Mouse (Mus musculus) frontal cortex, adult (tissue): ENCODE data around the gene Pla2g3.
A peak's percentile ranks its signal among the peaks of the same experiment; 100 is the strongest.

Source experiments
- ATAC-seq: cut with Nextera tagmentation; 2 replicates; pipeline ENCODE4 v1.9.2; 2017; ENCODE audit warnings: mild to moderate bottlenecking, moderate library complexity, mixed read lengths; ENCODE audit not compliant: low TSS enrichment

Pla2g3 gene

GRCm38 (mm10) chr11:3520919-3521318 lies 32.8 kb downstream of the Pla2g3 start:
- no peak for ATAC-seq

- no peak for ATAC-seq
Measured at GRCm38 (mm10) chr11:3521339-3522224, 33.5 kb downstream of the Pla2g3 start.

GRCm38 (mm10) chr11:3522285-3523000 lies 34.4 kb downstream of the Pla2g3 start:
- ATAC-seq = no peak

- no peak for ATAC-seq
Measured at GRCm38 (mm10) chr11:3523840-3524582, 35.9 kb downstream of the Pla2g3 start.

DNA sequence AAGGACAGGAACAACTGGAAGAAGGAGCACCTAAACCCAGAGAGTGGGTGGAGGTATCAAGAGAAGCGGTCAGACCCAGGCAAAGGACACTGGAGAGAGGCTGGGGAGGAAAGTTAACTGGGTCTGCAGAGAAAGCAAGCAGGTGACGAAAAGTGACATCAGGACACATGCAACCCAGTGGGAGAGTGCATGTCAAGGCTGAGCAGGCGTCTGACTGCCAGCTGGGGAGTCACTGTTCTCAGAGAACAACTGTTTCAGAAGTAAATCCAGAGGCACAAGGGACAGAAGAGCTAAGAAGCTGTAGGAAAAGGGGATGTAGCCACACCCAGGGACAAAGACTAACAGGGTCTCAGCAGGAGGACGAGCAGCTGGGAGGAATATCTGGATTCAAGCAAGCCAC lies 37.5 kb downstream of the Pla2g3 start:
- no peak for ATAC-seq

DNA sequence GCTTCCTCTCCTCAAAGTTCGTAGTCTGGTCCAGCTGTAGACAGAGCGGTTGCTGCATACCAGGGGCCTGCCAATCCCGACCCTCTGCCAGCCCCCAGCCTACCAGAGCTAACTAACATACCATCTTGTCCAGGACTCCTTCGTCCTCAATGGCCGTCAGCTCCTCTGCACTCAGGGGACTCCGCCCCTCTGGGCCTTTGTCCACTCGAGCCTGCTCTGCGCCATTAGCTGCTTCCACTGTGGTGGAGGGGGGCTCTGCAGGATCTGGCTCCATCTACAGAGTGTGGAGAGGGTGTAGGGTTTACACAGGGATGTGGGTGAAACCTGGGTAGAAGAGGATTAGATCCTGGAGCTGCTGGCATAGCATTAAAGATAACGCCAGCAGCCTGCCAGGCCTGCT lies 38.1 kb downstream of the Pla2g3 start:
- ATAC-seq = no peak

- ATAC-seq = no peak
Measured at GRCm38 (mm10) chr11:3526979-3527738, 39.1 kb downstream of the Pla2g3 start.

DNA sequence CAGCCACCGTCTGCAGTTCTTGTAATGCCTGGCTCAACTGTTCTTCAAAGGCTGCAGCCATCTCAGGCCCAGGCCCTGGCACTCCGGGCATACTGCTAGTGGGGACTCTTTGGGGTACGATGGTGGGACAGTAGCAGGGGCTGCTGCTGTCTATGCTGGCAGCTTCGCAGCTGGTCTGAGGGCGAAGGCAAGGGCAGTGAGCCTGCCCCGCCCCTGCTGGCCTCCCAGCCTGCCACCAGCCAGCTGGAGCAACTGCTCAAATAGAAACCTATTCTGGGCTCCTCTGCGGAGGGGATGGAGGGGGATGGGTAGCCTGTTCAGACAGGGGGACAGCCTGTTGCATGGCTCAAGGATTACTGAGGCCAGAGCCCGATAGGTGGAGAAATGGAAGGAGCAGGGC lies 39.7 kb downstream of the Pla2g3 start:
- ATAC-seq = no peak

- ATAC-seq = no peak
Measured at GRCm38 (mm10) chr11:3528208-3528607, 40.1 kb downstream of the Pla2g3 start.

DNA sequence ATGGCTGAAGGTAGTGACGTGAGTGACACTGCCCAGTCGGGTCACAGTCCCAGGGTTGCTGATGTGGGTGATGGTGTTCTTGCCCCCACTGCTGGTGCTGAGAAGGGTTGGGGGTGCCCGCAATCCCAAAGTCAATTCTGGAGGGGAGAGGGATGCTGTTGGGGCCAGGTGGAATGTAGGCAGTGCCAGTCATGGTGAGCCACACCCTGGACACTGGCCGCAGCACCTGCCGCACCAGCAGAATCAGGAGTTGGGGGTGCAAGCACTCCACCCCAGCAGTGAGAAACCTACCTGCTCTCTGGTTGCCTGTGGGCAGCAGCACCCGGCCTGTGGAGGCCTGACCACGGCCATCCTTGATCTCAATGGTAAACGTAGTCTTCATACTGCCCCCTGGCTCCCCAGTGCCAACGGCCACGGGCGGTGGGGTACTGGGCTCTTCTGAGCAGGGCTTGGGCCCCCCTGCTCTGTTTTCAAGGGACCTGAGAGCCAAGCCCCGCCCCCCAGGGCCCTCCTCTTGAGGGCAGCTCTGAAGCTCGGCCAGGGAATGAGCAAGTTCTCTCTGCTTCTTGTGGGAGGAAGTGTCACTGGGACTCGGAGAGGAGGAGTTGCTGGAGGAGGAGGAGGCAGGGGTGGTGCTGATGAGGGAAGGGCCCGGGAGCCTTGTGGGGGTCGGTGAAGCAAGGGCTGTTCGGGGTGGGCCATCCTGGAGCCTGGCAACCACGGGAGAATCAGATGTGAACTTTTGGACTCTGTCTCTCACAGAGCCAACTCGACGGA lies 41.6 kb downstream of the Pla2g3 start:
- ATAC-seq = no peak

DNA sequence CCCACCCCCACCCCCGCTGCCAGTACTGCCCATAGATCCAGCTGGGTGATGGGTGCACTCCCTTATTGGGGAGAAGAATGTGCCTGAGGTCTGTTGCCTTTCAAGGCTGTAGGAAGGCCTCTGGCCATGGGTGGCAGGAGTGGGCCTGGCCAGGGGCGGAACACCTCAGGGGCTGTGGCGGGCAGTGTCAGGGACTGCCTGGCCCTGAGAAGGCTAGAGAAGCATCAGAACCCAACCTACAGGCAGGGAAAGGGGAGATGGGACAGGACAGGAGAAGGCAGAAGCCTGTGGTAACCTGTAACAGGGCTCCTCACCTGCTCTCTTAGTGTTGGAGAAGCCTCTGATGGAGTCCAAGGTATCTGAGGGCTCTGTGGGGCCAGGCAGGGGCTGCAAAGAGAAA lies 42.6 kb downstream of the Pla2g3 start:
- ATAC-seq = no peak

GRCm38 (mm10) chr11:3531634-3532033 lies 43.5 kb downstream of the Pla2g3 start:
- ATAC-seq = no peak

DNA sequence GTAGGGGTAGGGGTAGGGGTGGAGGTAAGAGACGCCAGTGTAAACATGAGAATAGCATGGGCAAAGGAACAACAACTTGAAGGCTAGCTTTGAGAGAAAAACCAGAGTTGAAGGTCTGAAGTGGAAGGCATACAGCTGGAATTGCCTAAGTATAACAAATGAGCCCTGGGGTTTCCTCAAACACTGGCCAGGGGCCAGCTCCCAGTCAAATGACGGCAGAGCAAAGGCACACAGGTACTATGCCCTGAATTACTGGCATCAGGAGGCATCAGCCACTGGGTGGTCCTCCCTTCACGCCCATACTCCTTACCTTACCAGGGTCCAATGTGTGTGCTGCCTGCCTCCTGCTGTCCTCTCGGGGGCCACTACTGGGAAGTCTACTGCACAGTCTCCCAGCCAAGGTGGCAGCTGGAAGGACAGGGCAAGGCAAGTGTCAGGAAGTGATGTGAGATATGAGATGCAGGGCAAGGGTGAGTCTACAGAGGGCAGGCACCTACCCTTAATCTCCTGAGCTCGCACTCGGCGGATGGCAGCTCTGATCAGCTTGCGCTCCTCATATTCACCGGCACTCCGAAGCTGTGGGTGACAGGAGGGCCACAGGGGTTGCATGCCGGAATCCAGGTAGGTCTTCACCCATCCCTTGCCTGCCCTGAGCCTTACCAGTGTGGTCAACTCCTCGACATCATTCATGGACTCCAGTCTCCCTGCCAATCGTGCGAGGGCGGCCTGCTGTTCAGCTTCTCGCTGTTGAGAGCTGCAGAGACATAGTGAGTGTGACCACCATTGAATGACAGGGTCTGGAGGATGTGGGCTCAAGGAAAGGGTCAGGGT lies 44.2 kb downstream of the Pla2g3 start:
- no peak for ATAC-seq

DNA sequence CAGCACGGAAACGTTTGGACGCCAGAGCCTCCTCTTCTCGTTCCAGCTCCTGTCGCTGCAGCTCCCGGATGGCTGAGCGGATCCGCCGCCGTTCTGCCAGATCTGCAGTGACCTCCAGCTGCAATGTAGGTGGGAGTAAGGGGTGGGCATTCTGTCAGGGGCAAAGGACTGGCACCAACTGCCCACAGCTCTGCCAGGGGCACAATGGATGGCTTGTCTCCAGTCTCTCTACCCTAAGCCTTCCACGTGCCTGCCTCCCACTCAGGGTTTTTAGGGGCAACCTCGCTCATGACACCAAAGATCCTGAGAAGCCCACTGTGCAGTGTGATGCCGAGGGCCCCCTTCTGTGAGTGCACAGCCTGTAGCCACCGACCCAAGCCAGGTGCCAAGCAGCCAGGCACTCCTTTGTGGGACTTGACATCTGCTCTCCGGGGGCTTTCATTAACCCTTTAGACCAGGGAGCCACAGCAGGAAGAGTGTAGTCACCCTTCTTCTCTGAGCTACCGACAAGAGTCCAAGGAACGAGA lies 45.4 kb downstream of the Pla2g3 start:
- ATAC-seq = no peak

DNA sequence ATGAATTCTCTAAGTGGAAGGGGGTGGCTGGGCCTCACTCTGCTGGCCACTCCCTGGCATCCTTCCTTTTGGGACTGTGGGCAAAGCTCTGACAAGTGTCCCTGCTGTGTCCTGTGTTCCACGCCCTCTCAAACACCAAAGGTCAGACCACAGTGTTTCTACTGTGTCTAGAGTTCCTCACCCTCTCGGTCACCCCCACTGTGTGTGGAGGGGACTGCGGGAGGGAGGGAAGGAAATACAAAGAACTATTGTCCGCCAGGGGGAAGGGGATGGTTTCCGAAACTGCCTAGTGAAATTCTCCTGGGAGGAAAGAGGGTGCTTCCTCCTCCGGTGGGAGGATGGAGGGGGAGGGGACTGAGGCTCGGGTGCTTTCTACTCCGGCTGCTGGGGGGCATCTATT lies 46.9 kb downstream of the Pla2g3 start:
- peak; percentile 4; the same call in 1 of the 2 replicates for ATAC-seq

DNA sequence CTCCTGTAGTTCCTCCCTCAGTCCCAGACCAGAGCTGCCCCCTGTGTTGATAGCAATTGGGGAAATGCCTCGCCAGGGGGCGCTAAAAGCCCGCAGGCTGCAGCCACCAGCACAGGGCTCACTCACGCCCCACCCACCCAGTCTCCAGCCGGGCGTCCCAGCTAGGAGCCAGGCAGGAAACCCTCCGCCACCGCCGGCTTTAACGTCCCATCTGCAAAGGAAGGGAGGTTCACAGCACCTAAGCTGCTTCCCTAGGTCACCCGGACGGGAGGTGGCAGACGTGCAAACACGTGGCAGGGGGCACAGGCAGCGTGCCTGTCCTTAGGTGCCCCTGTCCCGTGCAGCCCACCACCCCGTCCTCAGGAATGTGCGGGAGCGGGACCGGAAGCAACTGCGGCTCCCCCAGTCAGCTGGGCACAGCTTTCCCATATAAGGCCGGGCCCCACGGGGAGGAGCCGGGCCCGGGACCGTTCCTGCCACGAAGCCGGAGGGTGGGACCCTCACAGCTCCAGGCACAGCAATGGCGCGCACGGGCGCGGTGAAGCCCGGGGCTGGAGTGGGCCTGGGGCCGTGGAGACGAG lies 47.4 kb downstream of the Pla2g3 start:
- ATAC-seq = peak; percentile 68

GRCm38 (mm10) chr11:3536082-3536481 lies 48.0 kb downstream of the Pla2g3 start:
- ATAC-seq = no peak

- no peak for ATAC-seq
Measured at GRCm38 (mm10) chr11:3536745-3537333, 48.8 kb downstream of the Pla2g3 start.

DNA sequence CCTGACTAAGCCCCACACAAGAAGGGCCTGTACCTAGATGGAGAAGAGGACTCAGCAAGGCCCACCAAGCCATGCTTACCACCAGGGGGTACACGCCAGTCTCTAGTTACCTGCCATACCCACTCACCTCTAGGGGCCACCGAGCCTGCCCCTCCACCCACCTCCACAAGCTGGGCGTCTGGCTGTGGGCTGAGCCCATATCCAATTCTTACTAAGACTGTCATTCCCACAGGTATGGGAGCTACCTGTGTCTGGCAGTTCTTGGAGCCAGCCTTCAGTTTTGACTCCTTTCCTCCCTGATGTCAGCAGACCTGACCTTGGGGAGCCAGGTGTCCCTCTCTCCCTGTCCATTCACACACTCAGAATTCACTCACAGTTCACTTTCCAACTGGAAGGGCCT lies 49.6 kb downstream of the Pla2g3 start:
- no peak for ATAC-seq
